Mouse (Mus musculus) neural tube, embryonic 10.5 days (tissue): Measurements from ENCODE around the gene Gm16223.

ENCODE experiments used
- DNase-seq: peaks from one replicate; pipeline ENCODE4 v3.0.0-alpha.2; 2017; ENCODE audit warnings: low spot score; ENCODE audit errors: extremely low spot score

The Gm16223 gene

DNA sequence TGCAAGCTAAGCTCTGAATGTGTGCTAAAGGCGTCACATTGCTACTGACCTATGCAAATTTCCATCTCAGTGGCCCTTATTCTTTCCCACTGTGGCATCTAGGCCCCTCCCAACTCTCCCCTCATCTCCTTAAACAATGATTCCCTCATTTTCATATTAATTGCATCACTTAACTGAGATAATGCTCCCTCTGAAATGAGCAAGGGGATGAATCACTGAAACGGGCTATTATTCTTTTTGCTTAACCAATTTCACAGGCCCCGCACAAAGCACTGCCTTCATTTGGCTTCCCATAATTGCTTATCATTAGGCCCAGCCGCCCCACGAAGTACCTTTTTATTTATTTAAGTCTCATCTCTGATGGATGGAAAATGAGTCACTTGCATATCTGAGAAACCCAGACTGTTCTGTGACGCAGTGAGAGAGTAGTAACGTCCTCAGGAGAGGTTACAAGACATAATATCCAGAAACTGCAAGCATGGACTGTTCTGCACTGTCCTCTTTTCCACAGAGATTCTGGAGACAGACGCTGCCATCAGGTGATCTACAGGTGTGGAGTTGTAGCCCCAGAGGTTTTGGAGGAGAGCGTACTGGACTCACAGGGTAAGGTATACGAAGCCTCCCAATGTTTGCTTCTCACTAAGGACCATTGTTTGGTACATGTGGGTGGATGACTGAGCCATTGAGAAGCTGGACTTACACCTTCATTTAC, at the start of gene Gm16223:
Gene Gm16223, plus strand, starts transcription at position 485 of the 712 bp plus-strand sequence.
- no peak for DNase-seq

DNA sequence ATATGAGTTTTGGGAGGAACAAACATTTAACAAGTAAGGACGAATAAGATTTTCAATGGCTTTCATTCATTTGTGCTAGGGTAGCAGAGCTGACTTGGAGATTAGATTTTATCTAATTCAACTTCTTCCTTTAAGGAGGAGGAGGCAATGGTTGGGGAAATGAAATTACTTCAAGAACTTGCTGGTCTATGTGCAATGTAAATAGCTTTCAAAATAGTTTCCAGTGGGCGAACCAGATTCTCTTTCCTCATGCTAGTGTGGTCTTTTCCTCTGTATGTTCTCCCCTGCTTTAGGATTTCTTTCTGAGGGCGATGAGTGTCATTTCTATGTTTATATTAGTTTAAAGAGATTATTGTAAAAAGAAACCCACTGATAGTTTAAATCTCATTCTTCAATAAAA, 45.7 kb upstream of the Gm16223 start:
- DNase-seq: no peak

DNA sequence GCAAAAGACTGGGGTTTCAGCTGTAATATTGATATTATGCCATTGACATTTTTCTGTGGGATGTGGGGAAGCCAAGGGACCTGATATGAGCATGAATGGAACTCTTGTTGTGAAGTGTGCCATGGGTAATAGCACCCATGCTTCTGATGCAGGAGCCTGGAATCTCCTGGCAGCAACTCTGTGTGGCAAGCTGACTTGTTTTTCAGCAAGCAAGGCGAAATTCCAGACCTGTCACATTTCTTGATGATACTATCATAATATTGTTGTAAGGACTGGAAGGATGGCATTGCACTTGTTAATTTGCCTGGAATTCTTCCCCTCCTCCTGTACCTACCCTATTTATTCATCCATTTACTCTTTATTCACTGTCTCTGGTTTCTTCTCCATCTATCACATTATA, 44.2 kb upstream of the Gm16223 start:
- DNase-seq: no peak

DNA sequence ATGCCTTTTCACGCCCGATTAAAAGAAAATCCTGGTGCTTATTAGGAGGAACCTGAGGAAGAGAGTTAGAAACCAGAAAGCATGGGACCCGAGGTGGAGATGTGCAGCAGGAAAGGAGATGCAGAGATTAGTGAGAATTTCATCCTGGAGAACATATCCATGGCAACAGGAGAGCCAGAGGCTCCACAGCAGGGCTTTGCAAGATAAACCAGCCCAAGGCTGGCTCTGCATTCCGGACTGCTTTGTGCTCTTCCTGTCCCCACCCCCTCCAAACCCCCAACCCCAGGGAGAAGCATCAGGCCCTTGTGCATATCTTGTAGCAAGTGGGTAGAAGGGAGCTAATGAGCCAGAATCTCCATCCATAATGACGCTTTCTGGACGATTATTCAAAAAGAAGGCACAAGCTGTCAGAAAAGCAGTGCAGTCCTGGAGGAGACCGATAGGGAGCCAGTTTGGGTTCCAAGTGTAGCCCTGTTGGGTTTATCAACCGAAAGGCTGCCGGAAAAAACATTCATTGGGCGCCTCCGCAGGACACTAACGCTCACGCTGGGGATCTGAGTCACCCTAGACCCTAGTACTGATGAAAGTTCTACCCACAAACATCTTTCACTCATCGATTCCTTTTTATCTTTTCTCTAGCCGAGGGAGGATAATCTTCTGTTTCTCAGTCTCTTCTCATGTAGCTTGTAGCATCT, 31.2 kb upstream of the Gm16223 start:
- DNase-seq: no peak

DNA sequence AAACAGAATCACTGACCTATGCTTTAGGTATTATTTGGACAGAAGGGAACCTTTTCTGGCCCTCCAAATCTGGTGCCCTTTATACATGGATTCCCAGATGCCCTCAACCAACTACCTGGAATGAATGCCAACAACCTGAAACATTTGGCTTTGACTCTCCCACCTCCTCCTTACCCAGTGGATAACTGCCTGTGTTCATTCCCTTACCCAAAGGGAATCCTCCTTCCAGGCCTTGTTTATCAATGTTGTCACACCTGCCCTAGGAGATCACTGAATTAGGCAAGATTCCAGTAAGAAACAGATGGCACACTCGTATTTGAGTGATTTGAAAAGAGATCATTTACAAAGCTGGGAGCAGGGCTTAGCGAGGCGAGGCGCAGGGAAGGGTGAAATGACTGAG, 13.1 kb upstream of the Gm16223 start:
- DNase-seq: no peak

DNA sequence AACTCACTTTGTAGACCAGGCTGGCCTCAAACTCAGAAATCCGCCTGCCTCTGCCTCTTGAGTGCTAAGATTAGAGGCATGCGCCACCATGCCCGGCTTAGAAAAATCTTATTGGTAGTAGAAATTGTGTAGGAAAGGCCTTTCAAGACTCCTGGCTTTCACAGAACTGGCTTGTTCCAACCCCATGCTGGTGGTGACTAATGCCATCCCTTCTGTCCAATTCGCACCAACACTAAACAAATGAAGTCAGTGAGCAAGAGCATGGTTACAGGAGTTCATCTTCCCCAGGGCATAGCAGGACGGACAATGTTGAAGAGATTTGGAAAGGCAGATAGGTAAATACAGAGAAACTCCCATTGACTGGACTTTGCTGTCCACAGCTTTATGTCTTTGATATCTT, 12.6 kb upstream of the Gm16223 start:
- DNase-seq: no peak

DNA sequence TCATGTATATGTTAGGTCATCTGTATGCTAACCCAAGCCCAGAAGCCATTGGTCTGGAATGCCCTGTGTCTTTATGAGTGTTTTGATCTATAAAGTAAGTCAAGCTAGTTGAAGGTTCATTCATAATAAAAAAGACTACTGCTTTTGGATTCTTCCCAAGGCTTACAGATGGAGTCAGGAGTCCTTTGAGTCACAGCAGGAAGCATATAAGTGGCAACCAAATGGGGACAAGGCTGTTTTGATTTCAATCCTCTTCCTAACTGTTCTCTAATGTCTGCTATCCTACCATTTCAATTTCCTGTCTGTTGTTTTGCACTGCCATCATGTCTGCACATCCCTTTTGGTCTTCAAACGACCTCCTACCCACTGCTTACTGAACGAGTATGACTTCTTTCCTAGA, 2.7 kb upstream of the Gm16223 start:
- DNase-seq: no peak

DNA sequence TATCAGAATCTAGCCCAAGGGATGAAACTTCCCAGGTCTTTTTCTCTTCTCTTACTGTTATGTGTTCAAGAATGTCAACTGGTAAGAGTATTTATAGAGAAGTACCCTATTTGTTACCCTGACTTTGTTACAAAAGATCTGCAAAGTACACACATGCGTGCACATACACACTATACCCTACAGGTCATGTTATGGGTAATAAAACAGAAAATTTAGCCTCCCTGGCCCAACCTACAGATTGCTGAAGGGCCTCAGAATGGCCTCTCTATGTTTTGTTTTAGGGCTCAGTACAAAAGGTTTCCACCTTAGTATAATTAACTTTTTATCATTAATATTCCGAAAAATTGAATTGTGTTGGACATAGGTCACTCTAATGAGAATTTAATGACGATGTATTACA, 685 bp upstream of the Gm16223 start:
- DNase-seq: no peak

DNA sequence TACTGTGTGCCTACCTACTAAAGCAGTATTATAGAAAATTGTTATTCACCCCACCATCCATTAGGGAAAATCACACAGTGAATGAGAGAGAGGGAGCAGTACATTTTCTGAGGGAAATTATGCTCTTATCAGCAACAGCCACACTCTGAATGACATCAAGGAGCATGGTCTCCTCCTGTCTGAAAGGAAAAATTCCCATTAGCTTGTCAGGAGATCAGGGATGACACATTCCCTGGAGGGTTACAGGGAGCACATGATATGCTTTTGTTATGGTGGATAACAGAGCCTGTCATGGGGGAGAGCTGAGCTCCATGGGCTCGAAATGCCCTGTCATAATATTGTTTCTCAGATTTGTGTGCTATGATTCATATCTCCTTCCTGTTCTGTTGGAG, 424 bp downstream of the Gm16223 start:
- DNase-seq: no peak

DNA sequence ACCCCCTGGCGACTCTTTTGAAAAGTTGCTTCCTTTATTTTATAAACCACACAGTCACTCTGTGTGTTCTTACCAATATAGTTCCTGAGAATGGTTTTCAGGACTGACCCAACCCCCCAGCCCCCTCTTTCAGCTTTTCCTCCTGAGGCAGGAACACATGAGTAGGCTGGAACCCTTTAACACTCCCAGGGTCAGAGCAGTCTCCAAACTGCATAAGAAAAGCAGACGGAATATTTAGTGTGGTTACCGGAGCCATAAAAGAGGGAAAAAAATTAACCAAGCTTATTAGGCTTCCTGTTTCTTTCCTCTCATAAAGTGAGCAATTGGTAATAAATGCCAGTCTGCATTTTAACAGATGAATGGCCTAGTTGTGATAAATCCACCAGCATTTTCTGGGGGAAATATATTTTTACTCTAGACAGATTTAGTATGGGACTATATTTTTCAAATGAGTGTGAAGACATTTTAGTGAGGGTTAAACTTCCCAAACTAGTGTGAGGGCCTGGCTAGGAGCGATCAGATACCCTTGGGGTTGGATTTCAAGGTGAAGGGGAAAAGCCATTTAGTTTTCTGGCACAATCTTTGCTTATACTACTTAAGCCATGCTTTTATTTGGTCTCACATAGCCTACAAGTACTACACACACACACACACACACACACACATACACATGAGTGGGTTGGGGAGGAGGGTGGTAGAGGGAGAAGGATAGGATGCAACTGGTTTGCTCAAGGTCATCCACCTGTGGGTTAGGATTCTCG, 49.0 kb downstream of the Gm16223 start:
- DNase-seq: no peak

DNA sequence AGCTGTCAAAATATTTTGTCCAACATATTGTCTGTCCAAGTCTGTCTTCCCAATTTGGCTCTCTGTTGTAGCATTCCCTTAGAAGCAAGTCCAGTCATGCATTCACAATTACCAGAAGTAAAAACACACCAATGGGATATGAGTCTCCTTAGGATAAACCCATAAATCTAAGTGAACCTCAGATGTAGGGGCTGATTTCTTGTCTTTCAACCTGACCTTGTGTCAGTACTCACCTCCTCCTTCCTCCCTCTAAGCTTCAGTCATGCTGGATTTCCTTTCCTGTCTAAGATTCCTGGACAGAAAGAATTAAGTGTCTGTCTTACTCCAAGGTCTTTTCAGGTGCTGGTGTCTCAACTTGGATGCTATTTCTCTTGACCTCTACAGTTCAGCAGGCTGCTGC, 57.8 kb downstream of the Gm16223 start:
- DNase-seq: no peak

DNA sequence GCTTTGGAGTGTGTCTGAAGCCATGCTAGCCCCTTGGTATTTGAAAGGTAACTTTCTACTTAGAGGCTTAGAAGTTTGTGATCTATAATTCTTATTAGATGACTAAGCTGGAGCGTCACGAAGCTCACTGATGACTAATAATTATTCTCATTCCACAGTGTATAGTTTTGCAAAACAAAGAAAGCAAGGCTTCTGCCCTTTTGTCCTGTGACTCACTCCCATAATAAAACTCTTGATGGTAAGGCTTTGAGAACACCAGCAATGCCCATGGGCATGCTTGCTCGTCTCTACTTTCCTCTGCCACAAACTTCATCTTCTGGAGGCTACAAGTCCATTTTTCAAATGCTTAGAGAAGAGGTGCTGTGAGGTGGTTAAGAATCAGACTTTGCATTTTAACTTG, 87.9 kb downstream of the Gm16223 start:
- DNase-seq: no peak

DNA sequence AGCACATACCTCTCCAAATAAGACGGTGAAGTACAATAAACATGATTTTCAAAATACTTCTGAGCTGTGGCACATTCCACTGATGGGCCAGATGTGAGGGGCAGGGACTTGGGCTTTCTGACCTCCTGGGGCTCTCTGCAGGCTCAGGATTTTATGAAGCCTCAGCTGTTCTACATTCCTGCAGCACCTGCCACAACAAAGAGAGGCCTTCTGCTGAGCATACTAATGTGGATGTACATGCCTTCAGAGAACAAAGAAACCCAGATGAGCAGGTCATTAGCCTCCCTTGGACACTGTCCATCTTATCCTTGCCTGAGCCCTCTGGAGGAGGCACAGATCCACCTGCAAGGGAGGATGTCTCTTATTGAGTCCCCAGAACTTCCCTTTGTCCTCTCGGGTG, 97.0 kb downstream of the Gm16223 start:
- peak; percentile 14 for DNase-seq

DNA sequence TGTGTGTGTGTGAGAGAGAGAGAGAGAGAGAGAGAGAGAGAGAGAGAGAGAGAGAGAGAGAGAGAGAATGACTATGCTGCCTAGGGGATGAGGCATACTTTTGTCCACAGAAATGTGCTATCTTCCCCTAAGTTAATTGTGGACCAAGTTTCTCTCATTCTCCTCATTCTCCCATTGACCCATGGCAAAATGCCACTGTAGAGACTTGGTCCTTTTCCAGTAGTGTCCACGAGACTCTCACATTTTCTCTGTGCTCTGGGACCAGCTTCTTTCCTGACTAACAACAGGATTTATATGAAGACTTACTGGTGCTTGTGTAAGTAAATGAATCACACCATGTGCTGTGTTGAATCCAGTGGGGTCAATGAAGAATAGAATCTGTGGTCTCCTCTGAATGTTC, 98.6 kb downstream of the Gm16223 start:
- DNase-seq: no peak

DNA sequence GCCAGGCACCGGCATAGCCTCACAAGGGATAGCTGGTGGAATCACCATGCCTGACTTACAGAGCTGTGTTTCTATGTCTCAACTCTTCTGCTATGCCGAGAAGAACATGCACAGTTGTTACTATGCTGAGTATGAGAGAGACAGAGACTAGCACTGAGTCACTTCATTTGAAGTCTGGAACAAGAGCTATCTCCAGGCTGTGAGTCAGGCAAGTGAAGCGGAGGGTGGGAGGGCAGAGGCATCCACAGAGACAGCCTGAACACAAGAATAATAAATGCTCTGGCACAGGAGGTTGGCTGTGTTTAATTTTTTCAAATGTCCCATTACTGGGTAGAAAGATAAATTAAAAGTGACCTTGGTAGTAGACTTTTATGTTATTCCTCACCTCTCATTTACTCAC, 100.3 kb downstream of the Gm16223 start:
- no peak for DNase-seq

DNA sequence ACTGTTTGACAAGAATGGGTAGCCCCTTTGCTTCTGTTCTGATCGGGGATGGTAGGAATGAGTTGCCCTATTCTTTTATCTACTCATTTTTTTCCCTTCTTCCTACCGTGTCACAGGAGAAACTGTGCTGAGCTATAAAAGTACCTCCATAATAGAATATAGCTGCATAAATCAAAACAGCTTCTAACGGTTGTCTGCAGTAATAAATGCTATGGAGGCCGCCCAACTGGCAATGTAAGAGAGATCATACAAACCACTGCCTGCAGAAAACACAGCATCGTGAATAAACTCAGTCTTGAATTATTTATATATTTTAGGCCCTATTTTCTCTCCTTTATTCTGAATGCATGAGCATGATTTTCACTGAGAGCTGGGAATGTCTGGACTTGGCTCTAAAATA, 101.0 kb downstream of the Gm16223 start:
- no peak for DNase-seq

DNA sequence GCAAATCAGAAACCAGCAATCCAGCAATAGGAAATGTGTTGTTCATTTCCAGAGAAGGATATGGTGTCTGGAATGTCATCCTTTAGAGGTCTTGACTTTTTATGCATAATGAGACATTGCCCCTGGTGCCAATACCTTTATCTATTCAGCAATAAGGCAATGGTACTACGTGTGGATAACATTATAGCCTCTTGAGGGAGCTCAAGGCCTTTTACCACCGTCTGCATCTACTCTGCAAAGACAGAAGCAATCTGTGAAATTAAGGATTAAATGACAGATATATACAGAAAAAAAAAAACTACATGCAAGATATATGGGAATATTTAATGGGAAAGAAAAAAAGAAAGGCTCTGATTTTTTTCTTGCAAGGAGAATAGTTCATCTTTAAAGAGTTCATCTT, 106.3 kb downstream of the Gm16223 start:
- DNase-seq: no peak

DNA sequence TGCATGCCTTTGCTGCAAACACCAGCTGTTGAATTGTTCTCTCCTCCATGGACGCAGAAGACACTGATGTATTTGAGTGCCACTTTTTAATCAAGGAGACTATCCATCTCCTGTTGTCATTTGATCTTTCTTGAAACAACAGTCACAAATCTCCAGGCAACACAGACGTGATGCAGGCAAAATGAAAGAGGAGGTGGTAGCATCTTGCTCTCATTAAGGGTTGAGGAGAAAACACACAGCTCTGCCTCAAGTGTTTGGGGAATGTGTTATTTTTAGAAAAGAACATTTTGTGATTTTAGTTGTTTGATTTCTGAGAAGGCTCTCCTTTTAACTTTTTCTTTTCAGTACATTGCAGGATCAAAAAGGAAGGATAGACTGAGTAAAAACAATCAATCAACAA, 107.7 kb downstream of the Gm16223 start:
- DNase-seq: no peak

DNA sequence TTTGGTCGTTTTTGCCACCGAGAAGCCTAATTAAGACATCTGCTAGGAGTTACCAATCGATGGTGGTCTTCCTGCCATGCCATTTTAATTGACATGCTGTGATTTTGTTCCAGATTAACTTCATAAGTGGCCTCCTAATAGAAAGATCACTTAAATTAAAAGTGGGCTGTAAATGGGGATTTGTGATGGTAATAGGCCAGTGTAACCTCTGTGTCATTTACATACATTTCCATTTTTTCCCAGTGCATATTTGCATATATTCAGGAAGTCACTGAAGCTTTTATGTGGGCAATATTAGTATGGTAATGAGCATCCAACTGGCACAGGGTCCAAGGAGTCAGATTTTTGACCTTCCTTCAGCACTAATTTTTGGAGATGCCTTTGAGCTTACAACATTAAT, 130.7 kb downstream of the Gm16223 start:
- no peak for DNase-seq

DNA sequence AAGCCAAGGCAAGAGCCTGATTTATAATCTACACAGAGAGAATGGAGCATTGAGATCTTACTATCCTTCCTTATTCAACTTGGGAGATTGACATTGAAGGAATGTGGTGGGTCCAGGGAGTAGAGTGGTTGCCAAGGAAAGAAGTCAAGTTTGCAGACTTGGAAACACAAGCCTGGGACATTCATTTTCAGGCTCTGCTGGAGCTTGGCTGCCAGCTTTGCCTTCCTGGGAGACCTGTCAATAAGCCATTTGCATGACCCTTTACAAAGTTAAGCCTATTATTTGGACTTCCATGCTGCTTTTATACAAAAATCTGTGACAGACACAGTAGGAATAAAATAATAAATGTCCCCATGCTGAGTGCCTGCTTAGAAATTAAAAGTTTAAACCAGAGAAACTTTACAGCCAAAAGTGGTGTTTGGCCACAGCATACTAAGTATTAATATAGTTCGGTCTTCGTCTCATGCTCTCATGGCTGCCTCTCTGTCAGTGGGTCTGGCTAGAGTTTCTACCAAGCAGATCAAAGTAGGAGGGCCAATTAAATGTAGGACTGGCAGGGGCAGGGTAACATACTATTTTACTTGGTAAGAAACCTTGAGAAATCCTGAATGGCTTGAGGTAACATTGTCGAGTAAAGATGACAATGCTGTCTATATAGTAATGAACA, 139.8 kb downstream of the Gm16223 start:
- DNase-seq: no peak

DNA sequence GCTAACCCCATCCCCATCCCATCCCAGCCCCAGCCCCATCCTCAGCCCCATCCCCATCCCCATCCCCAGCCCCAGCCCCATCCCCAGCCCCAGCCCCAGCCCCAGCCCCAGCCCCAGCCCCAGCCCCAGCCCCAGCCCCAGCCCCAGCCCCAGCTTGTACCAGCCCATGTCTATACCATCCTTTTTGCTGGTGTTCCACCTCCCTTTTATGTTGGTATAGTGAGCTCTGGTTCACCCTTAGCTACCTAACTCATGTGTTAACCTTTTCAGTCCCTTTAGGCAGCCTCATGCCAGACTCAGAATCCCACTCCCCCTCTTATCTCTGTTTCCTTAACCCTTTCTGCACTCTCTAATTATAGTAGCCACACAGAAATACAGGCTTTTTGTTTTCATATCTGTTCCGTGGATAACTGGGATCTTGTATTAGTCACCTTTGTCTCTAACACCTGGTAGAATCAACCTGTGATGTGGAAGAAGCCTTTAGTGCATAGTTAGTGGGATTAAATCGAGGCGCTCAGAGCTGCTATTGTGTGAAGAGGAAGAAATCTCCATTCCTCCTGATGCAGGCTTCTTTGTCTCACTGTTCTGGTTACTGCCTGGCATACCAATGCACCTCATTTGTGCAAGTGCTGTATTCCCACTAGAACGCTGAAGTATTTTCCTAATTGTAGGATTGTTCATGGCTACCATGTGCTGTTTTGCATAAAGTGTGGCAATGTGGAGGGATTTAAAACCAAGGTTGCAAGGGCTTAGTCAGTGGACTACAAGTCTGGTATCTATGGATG, 144.0 kb downstream of the Gm16223 start:
- no peak for DNase-seq
